Mouse (Mus musculus) cerebellum, adult 18-20 months (tissue): ENCODE results near the gene Hist1h4h.
"Not testable (repeated sequence)": the region's sequence is repeated elsewhere in the genome, so short reads cannot be mapped to it uniquely, and the experiment has no call there.

Source experiments
- DNase-seq, 2 experiments: peaks; one replicate each; pipeline ENCODE4 v3.0.0; 2021

Hist1h4h gene

GRCm38 (mm10) chr13:23555839-23556416, 25.1 kb downstream of the Hist1h4h start:
- DNase-seq: peak; percentile 64 to 68

- DNase-seq: no peak
These were observed 26.1 kb downstream of the Hist1h4h start for GRCm38 (mm10) chr13:23556906-23557305.

GRCm38 (mm10) chr13:23560699-23561098, 29.8 kb downstream of the Hist1h4h start:
- DNase-seq: not testable (repeated sequence)

DNA sequence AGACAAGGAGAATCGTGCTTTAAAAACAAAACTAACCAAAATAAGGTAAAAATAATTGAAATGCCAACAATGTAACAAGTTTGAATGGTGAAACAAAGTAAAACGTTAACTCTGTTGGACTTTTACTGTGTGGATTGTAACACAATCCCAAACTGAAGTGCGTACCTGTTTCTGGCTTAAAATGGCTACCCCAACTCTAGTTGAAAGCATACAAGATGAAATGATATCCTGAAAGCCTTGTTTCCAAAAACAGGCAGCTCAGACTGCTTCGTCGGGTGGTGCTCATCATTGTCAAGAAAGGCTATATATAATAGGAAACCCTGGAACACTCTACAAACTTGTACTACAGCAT, 30.7 kb downstream of the Hist1h4h start:
- not testable (repeated sequence) for DNase-seq

GRCm38 (mm10) chr13:23561883-23562659, 31.2 kb downstream of the Hist1h4h start, which contains the start of gene Hist1h3e:
Hist1h3e (minus strand) TSS chr13:23562369.
- peak; percentile 87 to 89 for DNase-seq

GRCm38 (mm10) chr13:23562699-23563462, 32.0 kb downstream of the Hist1h4h start:
- DNase-seq: peak in 1 of 2 experiments; percentile 44

DNA sequence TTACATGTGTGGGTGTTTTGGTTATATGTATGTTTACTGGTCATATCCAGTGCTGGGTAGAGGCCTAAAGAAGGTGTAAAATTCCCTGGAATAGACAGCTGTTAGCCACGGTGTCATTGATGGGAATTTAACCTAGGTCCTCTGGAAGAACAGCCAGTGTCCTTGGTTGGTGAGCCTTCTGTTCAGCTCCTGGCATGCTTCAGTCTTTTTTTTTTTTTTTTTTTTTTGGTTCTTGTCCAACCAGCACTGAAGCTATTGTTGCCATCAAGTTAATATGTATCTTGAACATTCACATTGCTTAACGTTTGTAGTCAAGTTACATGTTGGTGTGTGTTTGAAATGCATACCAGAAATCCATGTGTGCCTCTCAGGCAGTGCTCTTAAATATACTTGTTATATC, 33.6 kb downstream of the Hist1h4h start:
- no peak for DNase-seq

DNA sequence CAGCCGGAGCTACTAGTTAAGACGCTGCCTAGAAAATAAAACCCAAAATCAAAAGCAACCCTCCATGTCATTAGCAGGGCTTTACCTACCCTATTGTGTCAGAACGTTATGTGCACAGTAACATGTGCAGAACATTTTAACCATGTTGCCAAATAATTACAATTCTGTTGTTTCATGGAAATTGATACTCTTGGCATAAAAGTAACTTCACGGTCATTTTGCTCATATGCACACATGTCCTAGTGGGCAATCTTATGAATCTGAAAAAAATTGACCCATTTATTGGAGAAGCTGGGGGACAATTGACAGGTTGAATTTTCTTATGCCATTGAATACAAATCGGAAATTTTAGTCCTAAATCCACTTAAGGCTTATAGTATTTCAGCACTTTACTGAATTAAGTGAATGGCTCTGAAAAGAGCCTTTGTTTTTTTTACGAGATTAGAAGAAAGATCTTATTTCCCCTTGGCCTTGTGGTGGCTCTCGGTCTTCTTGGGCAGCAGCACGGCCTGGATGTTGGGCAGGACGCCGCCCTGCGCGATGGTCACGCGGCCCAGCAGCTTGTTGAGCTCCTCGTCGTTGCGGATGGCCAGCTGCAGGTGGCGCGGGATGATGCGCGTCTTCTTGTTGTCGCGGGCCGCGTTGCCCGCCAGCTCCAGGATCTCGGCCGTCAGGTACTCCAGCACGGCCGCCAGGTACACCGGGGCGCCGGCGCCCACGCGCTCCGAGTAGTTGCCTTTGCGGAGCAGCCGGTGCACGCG, 39.6 kb downstream of the Hist1h4h start:
- not testable (repeated sequence) for DNase-seq

DNA sequence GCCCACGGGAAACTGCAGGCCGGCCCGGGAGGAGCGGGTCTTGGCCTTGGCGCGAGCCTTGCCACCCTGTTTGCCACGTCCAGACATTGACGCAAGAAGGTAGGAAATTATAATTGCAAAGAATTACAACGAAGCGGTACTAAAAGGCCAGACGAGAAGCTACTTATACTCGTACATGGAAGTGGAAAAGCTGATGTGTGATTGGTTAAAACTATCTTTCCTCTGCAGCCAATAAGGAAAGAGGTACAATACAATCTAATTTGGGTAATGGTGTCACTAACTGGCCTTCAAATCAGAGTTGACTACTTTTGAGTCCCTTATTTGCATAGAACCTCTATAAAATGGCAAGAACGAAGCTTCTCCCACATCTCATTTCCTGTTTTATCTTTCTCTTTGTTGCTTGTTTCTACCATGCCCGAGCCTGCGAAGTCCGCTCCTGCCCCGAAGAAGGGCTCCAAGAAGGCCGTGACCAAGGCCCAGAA, 40.2 kb downstream of the Hist1h4h start, which contains the start of the genes Hist1h2ae and Hist1h2bg:
Gene Hist1h2ae, minus strand, starts transcription at position 199 of the 482 bp plus-strand sequence.
Gene Hist1h2bg, plus strand, starts transcription at position 375 of the 482 bp plus-strand sequence.
- peak in 1 of 2 experiments; percentile 57 for DNase-seq

DNA sequence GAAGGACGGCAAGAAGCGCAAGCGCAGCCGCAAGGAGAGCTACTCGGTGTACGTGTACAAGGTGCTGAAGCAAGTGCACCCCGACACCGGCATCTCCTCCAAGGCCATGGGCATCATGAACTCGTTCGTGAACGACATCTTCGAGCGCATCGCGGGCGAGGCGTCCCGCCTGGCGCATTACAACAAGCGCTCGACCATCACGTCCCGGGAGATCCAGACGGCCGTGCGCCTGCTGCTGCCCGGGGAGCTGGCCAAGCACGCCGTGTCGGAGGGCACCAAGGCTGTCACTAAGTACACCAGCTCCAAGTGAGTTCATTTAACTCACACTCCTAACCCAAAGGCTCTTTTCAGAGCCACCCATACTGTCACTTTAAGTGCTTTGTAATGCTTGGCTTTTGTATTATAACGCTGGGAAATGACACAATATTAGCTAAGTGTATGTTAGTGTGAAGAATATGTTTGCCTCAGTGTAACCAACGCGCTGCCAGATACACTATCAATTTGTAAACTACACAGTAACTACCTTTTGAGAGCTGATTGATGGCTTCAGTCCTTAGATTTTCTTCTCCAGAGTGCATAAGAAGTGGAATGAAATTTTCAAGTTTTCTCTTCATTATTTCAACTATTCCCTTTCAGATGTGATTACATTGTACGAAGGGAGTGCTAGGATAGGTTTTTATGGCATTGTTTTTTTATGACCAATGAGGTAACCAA, 40.8 kb downstream of the Hist1h4h start:
- DNase-seq: peak in 1 of 2 experiments; percentile 19

GRCm38 (mm10) chr13:23572218-23573033, 41.6 kb downstream of the Hist1h4h start:
- DNase-seq: no peak

- not testable (repeated sequence) for DNase-seq
These were observed 42.4 kb downstream of the Hist1h4h start for GRCm38 (mm10) chr13:23573034-23573897.

DNA sequence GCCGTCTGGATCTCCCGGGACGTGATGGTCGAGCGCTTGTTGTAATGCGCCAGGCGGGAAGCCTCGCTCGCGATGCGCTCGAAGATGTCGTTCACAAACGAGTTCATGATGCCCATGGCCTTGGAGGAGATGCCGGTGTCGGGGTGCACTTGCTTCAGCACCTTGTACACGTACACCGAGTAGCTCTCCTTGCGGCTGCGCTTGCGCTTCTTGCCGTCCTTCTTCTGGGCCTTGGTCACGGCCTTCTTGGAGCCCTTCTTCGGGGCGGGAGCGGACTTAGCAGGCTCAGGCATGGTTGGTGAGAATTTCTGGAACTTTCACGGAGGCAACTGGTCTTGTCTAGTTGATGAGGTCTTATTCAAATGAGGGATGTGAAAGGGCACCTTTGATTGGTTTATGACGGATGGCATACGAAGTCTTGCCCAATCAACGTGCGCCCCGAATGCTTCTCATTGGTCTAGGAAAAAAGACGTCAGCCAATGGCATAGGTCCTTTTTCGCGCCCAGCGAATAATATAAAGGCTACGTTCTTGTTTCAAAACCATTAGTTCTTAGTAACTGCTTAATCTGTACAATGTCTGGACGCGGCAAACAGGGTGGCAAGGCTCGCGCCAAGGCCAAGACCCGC, 43.2 kb downstream of the Hist1h4h start, which contains the start of the genes Hist1h2bf and Hist1h2ad:
Gene Hist1h2bf, minus strand, starts transcription at position 299 of the 627 bp plus-strand sequence.
Gene Hist1h2ad, plus strand, starts transcription at position 484 of the 627 bp plus-strand sequence.
- peak; percentile 61 to 64 for DNase-seq

DNA sequence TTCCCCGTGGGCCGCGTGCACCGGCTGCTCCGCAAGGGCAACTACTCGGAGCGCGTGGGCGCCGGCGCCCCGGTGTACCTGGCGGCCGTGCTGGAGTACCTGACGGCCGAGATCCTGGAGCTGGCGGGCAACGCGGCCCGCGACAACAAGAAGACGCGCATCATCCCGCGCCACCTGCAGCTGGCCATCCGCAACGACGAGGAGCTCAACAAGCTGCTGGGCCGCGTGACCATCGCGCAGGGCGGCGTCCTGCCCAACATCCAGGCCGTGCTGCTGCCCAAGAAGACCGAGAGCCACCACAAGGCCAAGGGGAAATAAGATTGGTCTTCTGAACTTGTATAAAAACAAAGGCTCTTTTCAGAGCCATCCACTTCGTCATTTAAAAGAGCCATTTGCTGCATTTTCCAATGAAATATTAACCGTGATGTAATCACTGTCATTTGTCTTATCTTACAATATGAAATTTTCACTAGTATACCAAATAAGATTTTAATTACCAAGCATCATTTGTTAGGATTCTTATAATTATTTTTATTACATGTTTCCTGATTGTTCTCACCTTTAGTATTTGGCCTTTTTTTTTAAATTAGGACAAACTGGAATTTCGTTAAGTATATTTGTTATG, 43.8 kb downstream of the Hist1h4h start:
- DNase-seq: not testable (repeated sequence)

DNA sequence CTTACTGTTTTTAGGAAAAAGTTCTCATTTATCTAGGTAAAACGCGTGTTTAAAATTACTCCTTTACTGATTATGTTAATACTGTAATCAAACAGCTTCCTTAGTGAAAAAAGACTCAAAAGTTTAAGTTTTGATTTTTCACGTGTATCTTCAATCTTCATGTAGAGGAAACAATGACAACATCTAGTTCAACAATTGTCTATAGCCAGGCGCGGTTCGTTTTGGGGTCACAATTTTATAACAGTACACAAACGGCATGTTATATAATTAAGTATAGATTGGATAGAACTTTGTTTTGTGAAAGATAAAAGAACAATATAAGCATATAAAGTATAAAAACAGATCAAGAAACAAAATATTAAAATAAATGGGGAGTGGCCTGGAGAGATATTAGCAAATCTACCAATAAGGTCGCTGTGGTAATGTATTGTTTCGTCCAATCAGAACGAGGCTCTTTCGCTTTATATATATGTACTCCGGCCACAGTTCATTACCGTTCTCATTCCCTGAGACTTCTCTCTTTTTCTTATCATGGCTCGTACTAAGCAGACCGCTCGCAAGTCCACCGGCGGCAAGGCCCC, 44.5 kb downstream of the Hist1h4h start, which contains the start of gene Hist1h3d:
Gene Hist1h3d, plus strand, starts transcription at position 493 of the 581 bp plus-strand sequence.
- DNase-seq: no peak

GRCm38 (mm10) chr13:23575864-23576313, 45.0 kb downstream of the Hist1h4h start:
- DNase-seq: not testable (repeated sequence)

- no peak for DNase-seq
These were observed 45.6 kb downstream of the Hist1h4h start for GRCm38 (mm10) chr13:23576351-23576881.
